Mouse (Mus musculus) MEL (cell line): ENCODE results near the gene Zfp319. TPM values are rescaled to one million over a fixed set of nuclear protein-coding genes. Genes with fewer than 3 reads are reported as not detected.

Source experiments
- DNase-seq: peaks from one replicate; pipeline ENCODE4 v3.0.0; 2011; ENCODE audit warnings: low read depth, low spot score
- H3K27ac ChIP-seq: 2 replicates; pipeline ENCODE4 v1.5.1; 2012; ENCODE audit warnings: low read depth, mild to moderate bottlenecking, control low read depth, low read length, moderate library complexity; ENCODE audit not compliant: control insufficient read depth
- H3K27me3 ChIP-seq, 2 experiments: fragments of 150-350 bp in 1 of 2; sonication (generic) in 1 of 2; 2 replicates each; pipeline ENCODE4 v1.6.1; 2012; ENCODE audit warnings: low read length in 2 of 2, mild to moderate bottlenecking in 2 of 2, improper control_type of control experiment in 1 of 2, moderate library complexity in 1 of 2; ENCODE audit not compliant: insufficient read depth in 2 of 2, control insufficient read depth in 1 of 2
- H3K36me3 ChIP-seq, 2 experiments: 2 replicates each; pipeline ENCODE4 v1.6.1; 2012 to 2014; ENCODE audit warnings: low read length in 2 of 2, improper control_type of control experiment in 1 of 2, inconsistent platforms in 1 of 2, mild to moderate bottlenecking in 1 of 2; ENCODE audit not compliant: insufficient read depth in 2 of 2, control insufficient read depth in 1 of 2
- H3K4me1 ChIP-seq, 2 experiments: fragments of 150-350 bp in 1 of 2; sonication (generic) in 1 of 2; 2 replicates each; pipeline ENCODE4 v1.6.1; 2012; ENCODE audit warnings: low read length in 2 of 2, improper control_type of control experiment in 1 of 2, mild to moderate bottlenecking in 1 of 2; ENCODE audit not compliant: insufficient read depth in 2 of 2, control insufficient read depth in 1 of 2
- H3K4me3 ChIP-seq, 2 experiments: fragments of 150-350 bp in 1 of 2; sonication (generic) in 1 of 2; 2 replicates each; pipeline ENCODE4 v1.5.1; 2012; ENCODE audit warnings: low read depth in 2 of 2, low read length in 2 of 2, mild to moderate bottlenecking in 2 of 2, moderate library complexity in 2 of 2, control low read depth in 1 of 2, improper control_type of control experiment in 1 of 2; ENCODE audit not compliant: control insufficient read depth in 1 of 2, insufficient read depth in 1 of 2
- H3K79me2 ChIP-seq: 2 replicates; pipeline ENCODE4 v1.6.1; 2012; ENCODE audit warnings: mild to moderate bottlenecking, low read length, moderate library complexity; ENCODE audit not compliant: control insufficient read depth, poor library complexity, insufficient read depth
- H3K9ac ChIP-seq: 2 replicates; pipeline ENCODE4 v1.6.1; 2012; ENCODE audit warnings: low read depth, mild to moderate bottlenecking, control low read depth, low read length, moderate library complexity; ENCODE audit not compliant: control insufficient read depth, poor library complexity, severe bottlenecking
- H3K9me3 ChIP-seq: fragments of 150-350 bp; sonication (generic); replicated peaks from 2 replicates; pipeline ENCODE4 v1.6.1; 2012; ENCODE audit warnings: mild to moderate bottlenecking, low read length, improper control_type of control experiment, moderate library complexity; ENCODE audit not compliant: insufficient read depth
- CHD2 ChIP-seq: IDR thresholded peaks from 2 replicates; pipeline ENCODE4 v1.6.1; 2011; ENCODE audit warnings: low read length, improper control_type of control experiment
- CTCF ChIP-seq, 3 experiments: IDR thresholded peaks in 2 of 3; conservative IDR thresholded peaks in 1 of 3; 2 replicates each; pipeline ENCODE4 v1.5.1; 2011 to 2012; ENCODE audit warnings: low read length in 3 of 3, low read depth in 2 of 3, mild to moderate bottlenecking in 2 of 3, improper control_type of control experiment in 1 of 3, inconsistent platforms in 1 of 3, mixed read lengths in 1 of 3, moderate library complexity in 1 of 3; ENCODE audit not compliant: control insufficient read depth in 1 of 3, insufficient read depth in 1 of 3, poor library complexity in 1 of 3, severe bottlenecking in 1 of 3
- E2F4 ChIP-seq: IDR thresholded peaks from 2 replicates; pipeline ENCODE4 v1.6.1; 2011; ENCODE audit warnings: low read depth, low read length, improper control_type of control experiment, borderline replicate concordance
- ELF1 ChIP-seq: IDR thresholded peaks from 2 replicates; pipeline ENCODE4 v1.6.1; 2014; ENCODE audit warnings: low read depth, mild to moderate bottlenecking, inconsistent platforms, low read length, improper control_type of control experiment, moderate library complexity
- GABPA ChIP-seq: IDR thresholded peaks from 2 replicates; pipeline ENCODE4 v1.6.1; 2012; ENCODE audit warnings: low read depth, mild to moderate bottlenecking, inconsistent platforms, low read length, improper control_type of control experiment, moderate library complexity
- MAZ ChIP-seq: IDR thresholded peaks from 2 replicates; pipeline ENCODE4 v1.6.1; 2012; ENCODE audit warnings: low read depth, mild to moderate bottlenecking, inconsistent platforms, low read length, improper control_type of control experiment
- NELFE ChIP-seq: IDR thresholded peaks from 2 replicates; pipeline ENCODE4 v1.6.1; 2011; ENCODE audit warnings: low read depth, low read length, improper control_type of control experiment
- NRF1 ChIP-seq: IDR thresholded peaks from 2 replicates; pipeline ENCODE4 v1.6.1; 2014; ENCODE audit warnings: low read depth, mild to moderate bottlenecking, inconsistent platforms, low read length, improper control_type of control experiment, moderate library complexity; ENCODE audit not compliant: poor library complexity, insufficient read depth, severe bottlenecking
- POLR2A ChIP-seq, 2 experiments: IDR thresholded peaks; 2 replicates each; pipeline ENCODE4 v1.6.1; 2011 to 2012; ENCODE audit warnings: low read length in 2 of 2, mild to moderate bottlenecking in 2 of 2, control low read depth in 1 of 2, improper control_type of control experiment in 1 of 2, low read depth in 1 of 2, moderate library complexity in 1 of 2; ENCODE audit not compliant: control insufficient read depth in 1 of 2, insufficient read depth in 1 of 2, poor library complexity in 1 of 2
- POLR2AphosphoS2 ChIP-seq: IDR thresholded peaks from 2 replicates; pipeline ENCODE4 v1.6.1; 2011; ENCODE audit warnings: low read length, improper control_type of control experiment
- POLR2AphosphoS5 ChIP-seq: IDR thresholded peaks from 2 replicates; pipeline ENCODE4 v1.6.1; 2012; ENCODE audit warnings: low read depth, borderline replicate concordance, mild to moderate bottlenecking, inconsistent platforms, low read length, moderate library complexity, mixed read lengths
- RAD21 ChIP-seq: IDR thresholded peaks from 2 replicates; pipeline ENCODE4 v1.6.1; 2011; ENCODE audit warnings: mild to moderate bottlenecking, low read depth, low read length, improper control_type of control experiment
- SMC3 ChIP-seq: IDR thresholded peaks from 2 replicates; pipeline ENCODE4 v1.6.1; 2011; ENCODE audit warnings: low read depth, low read length, improper control_type of control experiment
- ZC3H11A ChIP-seq: IDR thresholded peaks from 2 replicates; pipeline ENCODE4 v1.6.1; 2012; ENCODE audit warnings: low read depth, mild to moderate bottlenecking, inconsistent platforms, low read length, improper control_type of control experiment
- polyA plus RNA-seq, 2 experiments: library from polyadenylated mRNA; stranded (reverse) in 1 of 2; unstranded in 1 of 2; fragments of >175 nt in 1 of 2; fragments of >200 nt in 1 of 2; gene quantifications; 2 replicates each; pipeline versions ENCODE4 v1.2.1 to v1.2.4; 2012; ENCODE audit warnings: low replicate concordance in 2 of 2, low read depth in 1 of 2; ENCODE audit not compliant: insufficient read length in 2 of 2, insufficient read depth in 1 of 2, missing spikeins in 1 of 2
- total RNA-seq: library from RNA; depleted of rRNA; stranded (reverse); fragments of 300-350 nt; gene quantifications from 2 replicates; pipeline ENCODE4 v1.2.3, GENCODE M21; 2012

Gene Zfp319
- total and polyA plus RNA-seq, 3 experiments = 2.0 to 4.8 TPM; not detected in 1

DNA sequence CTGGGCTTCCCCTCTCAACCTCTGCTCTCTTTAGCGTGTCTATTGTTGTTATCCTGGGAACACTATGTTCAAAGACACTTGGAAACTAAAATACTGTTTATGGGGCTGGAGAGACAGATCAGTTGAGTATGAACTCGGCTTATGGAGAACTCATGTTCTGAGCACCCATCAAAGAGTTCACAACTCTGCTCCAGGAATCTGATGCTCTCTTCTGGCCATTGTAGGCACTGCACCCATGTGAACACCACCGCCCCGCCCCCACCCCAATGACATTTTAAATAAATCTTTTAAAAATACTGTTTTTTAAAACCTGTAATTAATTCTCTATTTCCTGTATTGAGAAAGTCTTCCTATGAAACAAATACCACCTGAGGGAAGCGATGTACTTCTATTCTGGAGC lies 29.3 kb downstream of the Zfp319 start:
- TF ChIP-seq SMC3 = peak; percentile 44
- peak; percentile 54 for TF ChIP-seq RAD21
- 0 out of 2 replicates have a peak, but pooled peaks have one; percentile 7 for TF ChIP-seq ZC3H11A
- peak; percentile 41 to 55 (median 52); a peak in 5 of 6 replicates for TF ChIP-seq CTCF (IDR thresholded peaks at IDR 0.05 in 2 of 3, conservative IDR thresholded peaks at IDR 0.05 in 1 of 3; ENCODE audit: control insufficient read depth in 1 of 3, insufficient read depth in 1 of 3, low read depth in 2 of 3, low read length in 3 of 3, poor library complexity in 1 of 3, severe bottlenecking in 1 of 3)
- TF ChIP-seq GABPA = no peak
- TF ChIP-seq, all 39 proteins: peak for 4
- Histone ChIP-seq H3K9ac (no peak overlapping the region), H3K4me1 (no peaks in the 10 kb centered on the region), H3K27me3 (peaks cover 2 to 9% of the 10 kb centered on the region in 2 experiments; a peak in 2 of 4 replicates), H3K4me3 (no peak overlapping the region), H3K79me2 (no peaks in the 10 kb centered on the region), H3K9me3 (no peaks in the 10 kb centered on the region), H3K27ac (no peak overlapping the region), H3K36me3 (no peaks in the 10 kb centered on the region)
- peak; percentile 60 for DNase-seq

DNA sequence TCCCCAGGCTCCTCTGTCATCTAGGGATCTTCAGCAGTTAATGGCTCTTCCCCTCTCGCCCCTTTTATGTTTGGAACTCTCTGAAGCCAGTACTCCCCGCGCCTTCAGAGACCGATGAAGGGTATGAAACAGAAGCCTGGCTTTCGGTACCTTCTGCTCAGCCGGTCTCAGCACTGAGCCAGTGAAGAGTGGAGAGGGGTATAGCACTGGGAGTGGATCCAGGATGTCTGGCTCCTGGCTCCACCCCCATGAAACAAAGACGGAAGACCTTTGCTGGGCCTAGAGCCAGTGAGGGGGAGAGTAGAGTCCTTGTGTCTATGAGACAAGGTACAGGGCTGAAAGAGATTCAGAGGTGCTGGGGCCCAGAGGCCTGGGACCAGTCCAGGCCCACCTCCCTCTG lies 37.9 kb downstream of the Zfp319 start:
- H3K9ac ChIP-seq = no peak overlapping the region
- H3K36me3 ChIP-seq = no peaks in the 10 kb centered on the region
- H3K27ac ChIP-seq = no peak overlapping the region
- no peak for DNase-seq
- H3K27me3 ChIP-seq = peaks cover 3 to 5% of the 10 kb centered on the region in 2 experiments; a peak in 1 of 4 replicates
- H3K9me3 ChIP-seq = no peaks in the 10 kb centered on the region
- no peaks in the 10 kb centered on the region for H3K79me2 ChIP-seq
- no peak overlapping the region for H3K4me3 ChIP-seq
- TF ChIP-seq POLR2AphosphoS2 (no peak), NRF1 (no peak), CHD2 (no peak), GABPA (no peak), MAZ (no peak), POLR2AphosphoS5 (no peak)
- peaks cover 0 to 4% of the 10 kb centered on the region in 2 experiments; a peak in 2 of 4 replicates for H3K4me1 ChIP-seq

DNA sequence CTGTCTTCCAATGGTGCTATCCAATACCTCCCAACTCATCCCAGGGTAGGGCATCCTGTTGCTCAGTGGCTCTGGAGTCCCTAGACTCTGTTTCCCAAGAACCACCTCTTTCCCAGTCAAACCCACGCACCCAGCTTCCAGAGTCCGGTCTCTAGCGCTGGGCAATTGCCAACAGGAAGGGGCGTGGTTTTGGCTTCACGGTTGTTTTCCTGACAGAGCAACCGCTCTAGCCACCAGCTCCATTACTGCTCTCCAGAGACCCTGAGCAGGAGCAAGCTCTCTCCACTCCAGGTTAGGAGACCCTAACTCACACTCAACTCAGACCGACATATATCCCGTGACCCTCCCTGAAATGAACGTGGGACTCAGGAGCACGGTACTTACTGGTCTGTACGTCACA lies 38.6 kb downstream of the Zfp319 start:
- Histone ChIP-seq H3K9ac (peak overlapping the region; percentile 53), H3K27ac (no peak overlapping the region), H3K27me3 (peaks cover 4 to 5% of the 10 kb centered on the region in 2 experiments; a peak in 2 of 4 replicates), H3K79me2 (no peaks in the 10 kb centered on the region), H3K36me3 (no peaks in the 10 kb centered on the region), H3K9me3 (no peaks in the 10 kb centered on the region), H3K4me3 (peak overlapping the region; percentile 38 to 46), H3K4me1 (peaks cover 0 to 4% of the 10 kb centered on the region in 2 experiments; a peak in 2 of 4 replicates)
- peak; percentile 63 for DNase-seq
- peak in 1 of 2 experiments; percentile 29; a peak in 1 of 4 replicates for TF ChIP-seq POLR2A (IDR thresholded peaks at IDR 0.05; ENCODE audit: control insufficient read depth in 1 of 2, insufficient read depth in 1 of 2, low read depth in 1 of 2, low read length in 2 of 2, poor library complexity in 1 of 2)
- TF ChIP-seq E2F4 = no peak
- 0 out of 2 replicates have a peak, but pooled peaks have one; percentile 11 for TF ChIP-seq ELF1
- peak; percentile 20; the same call in 1 of the 2 replicates for TF ChIP-seq NELFE
